Mouse (Mus musculus) CH12.LX (cell line): Measurements from ENCODE around the gene Arel1.

Experiments
- CTCF ChIP-seq, 2 experiments: IDR thresholded peaks in 1 of 2; conservative IDR thresholded peaks in 1 of 2; 2 replicates each; pipeline ENCODE4 v1.5.1; 2011 to 2012; ENCODE audit warnings: low read depth in 2 of 2, low read length in 2 of 2, improper control_type of control experiment in 1 of 2, inconsistent platforms in 1 of 2, mild to moderate bottlenecking in 1 of 2, moderate library complexity in 1 of 2
- EP300 ChIP-seq: IDR thresholded peaks from 2 replicates; pipeline ENCODE4 v1.6.1; 2011; ENCODE audit warnings: low read length, improper control_type of control experiment
- JUND ChIP-seq: conservative IDR thresholded peaks from 2 replicates; pipeline ENCODE4 v1.6.1; 2011; ENCODE audit warnings: low read depth, low read length, improper control_type of control experiment
- UBTF ChIP-seq: IDR thresholded peaks from 2 replicates; pipeline ENCODE4 v1.6.1; 2012; ENCODE audit warnings: low read depth, mild to moderate bottlenecking, inconsistent platforms, low read length, improper control_type of control experiment, moderate library complexity

DNA sequence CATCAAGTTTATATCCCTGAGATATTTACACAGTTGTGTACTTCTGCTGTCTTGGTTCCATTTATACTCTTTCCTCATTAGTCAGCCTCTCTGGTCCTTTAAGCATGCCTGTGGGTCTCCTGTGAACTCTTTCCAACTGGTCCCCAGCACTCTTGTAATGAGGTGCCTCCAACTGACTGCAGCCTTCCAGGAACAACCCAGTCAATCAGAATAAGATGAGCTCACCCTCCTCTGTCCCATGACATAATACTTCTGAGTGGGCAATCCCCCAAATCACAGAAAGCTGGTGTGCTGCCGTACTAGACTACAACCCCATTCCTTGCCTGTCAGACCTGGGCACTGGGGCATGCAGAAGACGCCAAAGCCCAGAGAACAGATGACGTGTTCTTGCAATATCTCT, 14.4 kb downstream of the Arel1 start:
- TF ChIP-seq EP300 (no peak; the same call in 1 of the 2 replicates), CTCF (conservative IDR thresholded peaks at IDR 0.05 in 1 of 2, IDR thresholded peaks at IDR 0.05 in 1 of 2; ENCODE audit: low read depth in 2 of 2, low read length in 2 of 2) (no peak), JUND (no peak), UBTF (no peak)
